Mouse (Mus musculus) hindbrain, embryonic 14.5 days (tissue): ENCODE data around the gene 4930524J08Rik. TPM values are rescaled to one million over a fixed set of nuclear protein-coding genes. Genes with fewer than 3 reads are reported as not detected.

ENCODE experiments used
- ATAC-seq: fragments of 200-750 bp; cut with Nextera tagmentation; 2 replicates; pipeline ENCODE4 v1.8.0; 2017; ENCODE audit warnings: moderate number of reproducible peaks, mild to moderate bottlenecking, moderate TSS enrichment, moderate library complexity; ENCODE audit not compliant: low FRiP score
- DNase-seq: peaks from one replicate; pipeline ENCODE4 v3.0.0-alpha.2; 2015; ENCODE audit warnings: low spot score
- H3K27ac ChIP-seq: fragments of 300-500 bp; sonication (generic); 2 replicates; pipeline ENCODE4 v1.5.1; 2014; ENCODE audit warnings: mild to moderate bottlenecking, moderate library complexity
- H3K27me3 ChIP-seq: fragments of 300-500 bp; sonication (generic); 2 replicates; pipeline ENCODE4 v1.6.1; 2014; ENCODE audit warnings: mild to moderate bottlenecking, low read length, mixed read lengths; ENCODE audit not compliant: control insufficient read depth, insufficient read depth
- H3K36me3 ChIP-seq: fragments of 300-500 bp; sonication (generic); replicated peaks from 2 replicates; pipeline ENCODE4 v1.6.1; 2014; ENCODE audit not compliant: control insufficient read depth, insufficient read depth
- H3K4me1 ChIP-seq: fragments of 300-500 bp; sonication (generic); replicated peaks from 2 replicates; pipeline ENCODE4 v1.6.1; 2014; ENCODE audit warnings: antibody characterized with exemption, low read length, mixed read lengths; ENCODE audit not compliant: control insufficient read depth, insufficient read depth
- H3K4me2 ChIP-seq: fragments of 300-500 bp; sonication (generic); replicated peaks from 2 replicates; pipeline ENCODE4 v1.6.1; 2014; ENCODE audit warnings: mild to moderate bottlenecking, moderate library complexity
- H3K4me3 ChIP-seq: fragments of 300-500 bp; sonication (generic); replicated peaks from 2 replicates; pipeline ENCODE4 v1.5.1; 2014; ENCODE audit warnings: mild to moderate bottlenecking, low read length
- H3K9ac ChIP-seq: fragments of 300-500 bp; sonication (generic); 2 replicates; pipeline ENCODE4 v1.6.1; 2014
- H3K9me3 ChIP-seq: fragments of 300-500 bp; sonication (generic); 2 replicates; pipeline ENCODE4 v1.6.1; 2016; ENCODE audit warnings: low read length; ENCODE audit not compliant: control insufficient read depth
- WGBS: fragments of 180-500 bp; shearing (Covaris S2); extraction: QIAGEN DNeasy Blood & Tissue Kit; methylation state at CpG from one replicate; pipeline ENCODE4 v1.1.7; 2014; 5-methylcytosine and 5-hydroxymethylcytosine counted together
- polyA plus RNA-seq: library from polyadenylated mRNA; unstranded; fragments of >200 nt; fragmentation: Nextera tagmentation; extraction: Ambion mirVana; gene quantifications from 2 replicates; pipeline ENCODE4 v1.2.1, GENCODE M21; 2014

The 4930524J08Rik gene
- polyA plus RNA-seq, 1 experiment from 2014 or later, result 4.0 TPM

- Histone ChIP-seq H3K36me3 (no peaks in the 10 kb centered on the region), H3K4me2 (no peak overlapping the region), H3K4me3 (no peak overlapping the region), H3K27ac (no peak overlapping the region), H3K9ac (no peak overlapping the region), H3K4me1 (no peaks in the 10 kb centered on the region), H3K9me3 (no peaks in the 10 kb centered on the region), H3K27me3 (no peaks in the 10 kb centered on the region)
- no peak for DNase-seq
- ATAC-seq, result no peak
- WGBS, result 82% methylated on average over 5 of the region's 5 CpGs
Measured at GRCm38 (mm10) chr5:100024403-100024802, 45.5 kb downstream of the 4930524J08Rik start.

GRCm38 (mm10) chr5:100024868-100025267 is 46.0 kb downstream of the 4930524J08Rik start:
- H3K36me3 ChIP-seq, result no peaks in the 10 kb centered on the region

More at GRCm38 (mm10) chr5:100024868-100025267, 46.0 kb downstream of the 4930524J08Rik start:
- DNase-seq, result no peak
- H3K4me3 ChIP-seq, result no peak overlapping the region
- H3K9me3 ChIP-seq, result no peaks in the 10 kb centered on the region
- no peak overlapping the region for H3K27ac ChIP-seq
- no peak overlapping the region for H3K4me2 ChIP-seq
- no peaks in the 10 kb centered on the region for H3K4me1 ChIP-seq
- H3K27me3 ChIP-seq, result no peaks in the 10 kb centered on the region
- no peak overlapping the region for H3K9ac ChIP-seq
- no peak for ATAC-seq
- 90% methylated on average over 1 of the region's 1 CpGs for WGBS

Other genes starting within 250 kb of the 4930524J08Rik start
- gene Rasgef1b, start 250.0 kb upstream of the 4930524J08Rik start, polyA plus RNA-seq, result 47.5 and 51.5 TPM in 2 replicates
- gene Vamp9, start 72.8 kb upstream of the 4930524J08Rik start, polyA plus RNA-seq, result 1.0 and 1.1 TPM in 2 replicates
- gene Hnrnpd, start 123 bp upstream of the 4930524J08Rik start, polyA plus RNA-seq, result 105 and 122 TPM in 2 replicates
- 202 and 206 TPM in 2 replicates for gene Hnrnpdl, start 60.6 kb downstream of the 4930524J08Rik start, polyA plus RNA-seq
- 44.3 and 54.0 TPM in 2 replicates for gene Enoph1, start 60.9 kb downstream of the 4930524J08Rik start, polyA plus RNA-seq
- 24.2 and 26.8 TPM in 2 replicates for gene Tmem150c, start 180.7 kb downstream of the 4930524J08Rik start, polyA plus RNA-seq